Mouse (Mus musculus) spleen, postnatal 4 days (tissue): ENCODE results near the gene Vrk2.
A peak's percentile ranks its signal among the peaks of the same experiment; 100 is the strongest.

Source experiments
- DNase-seq, 2 experiments: peaks; one replicate each; pipeline ENCODE4 v3.0.0; 2022; ENCODE audit warnings: low spot score in 2 of 2

The Vrk2 gene

GRCm38 (mm10) chr11:26593061-26594059, at the start of gene Vrk2, which contains the start of gene Gm6899:
Gene Vrk2 (minus strand): TSS chr11:26593999.
Gene Gm6899 (plus strand): TSS chr11:26593241.
- DNase-seq: peak; percentile 87 to 93

GRCm38 (mm10) chr11:26642141-26642540, 48.3 kb upstream of the Vrk2 start:
- DNase-seq: no peak

- peak; percentile 22 to 62 for DNase-seq
Measured at GRCm38 (mm10) chr11:26640314-26640785, 46.6 kb upstream of the Vrk2 start.

GRCm38 (mm10) chr11:26636239-26636638, 42.4 kb upstream of the Vrk2 start:
- no peak for DNase-seq

GRCm38 (mm10) chr11:26622727-26623126, 28.9 kb upstream of the Vrk2 start:
- no peak for DNase-seq

- no peak for DNase-seq
Measured at GRCm38 (mm10) chr11:26618475-26619223, 24.9 kb upstream of the Vrk2 start.

- DNase-seq: no peak
Measured at GRCm38 (mm10) chr11:26608795-26609194, 15.0 kb upstream of the Vrk2 start.

- DNase-seq: no peak
Measured at GRCm38 (mm10) chr11:26604061-26604655, 10.4 kb upstream of the Vrk2 start.

GRCm38 (mm10) chr11:26601571-26602175, 7.9 kb upstream of the Vrk2 start:
- no peak for DNase-seq

GRCm38 (mm10) chr11:26600692-26601091, 6.9 kb upstream of the Vrk2 start:
- no peak for DNase-seq

- DNase-seq: no peak
Measured at GRCm38 (mm10) chr11:26598876-26599275, 5.1 kb upstream of the Vrk2 start.

- DNase-seq: no peak
Measured at GRCm38 (mm10) chr11:26597761-26598160, 4.0 kb upstream of the Vrk2 start.

- no peak for DNase-seq
Measured at GRCm38 (mm10) chr11:26597145-26597544, 3.3 kb upstream of the Vrk2 start.

- no peak for DNase-seq
Measured at GRCm38 (mm10) chr11:26596186-26596585, 2.4 kb upstream of the Vrk2 start.

- DNase-seq: no peak
Measured at GRCm38 (mm10) chr11:26594487-26594886, 688 bp upstream of the Vrk2 start.

- DNase-seq: no peak
Measured at GRCm38 (mm10) chr11:26592395-26593053, 1.3 kb downstream of the Vrk2 start.

- no peak for DNase-seq
Measured at GRCm38 (mm10) chr11:26587184-26587524, 6.6 kb downstream of the Vrk2 start.

- no peak for DNase-seq
Measured at GRCm38 (mm10) chr11:26586367-26587183, 7.2 kb downstream of the Vrk2 start.

- no peak for DNase-seq
Measured at GRCm38 (mm10) chr11:26585409-26586366, 8.1 kb downstream of the Vrk2 start.
